Mouse (Mus musculus) liver, embryonic 14.5 days (tissue): Measurements from ENCODE around the gene Dpp6. TPM values are rescaled to one million over a fixed set of nuclear protein-coding genes. Genes with fewer than 3 reads are reported as not detected.

Source experiments
- ATAC-seq: fragments of 200-750 bp; cut with Nextera tagmentation; 2 replicates; pipeline ENCODE4 v1.8.0; 2017; ENCODE audit warnings: moderate number of reproducible peaks, mild to moderate bottlenecking, moderate library complexity; ENCODE audit not compliant: insufficient read depth
- DNase-seq, 3 experiments: peaks; one replicate each; pipeline ENCODE4 v3.0.0-alpha.2; 2012 to 2013; ENCODE audit warnings: low read depth in 3 of 3, low spot score in 3 of 3
- H3K27ac ChIP-seq: fragments of 300-500 bp; sonication (generic); 2 replicates; pipeline ENCODE4 v1.5.1; 2014; ENCODE audit warnings: moderate library complexity, mild to moderate bottlenecking, control low read depth, inconsistent platforms
- H3K27me3 ChIP-seq: fragments of 300-500 bp; sonication (generic); 2 replicates; pipeline ENCODE4 v1.6.1; 2014; ENCODE audit warnings: mild to moderate bottlenecking, low read length, moderate library complexity; ENCODE audit not compliant: control insufficient read depth, insufficient read depth
- H3K36me3 ChIP-seq: fragments of 300-500 bp; sonication (generic); replicated peaks from 2 replicates; pipeline ENCODE4 v1.6.1; 2014; ENCODE audit warnings: low read depth; ENCODE audit not compliant: control insufficient read depth, insufficient read depth
- H3K4me1 ChIP-seq, 2 experiments: fragments of 200-500 bp in 1 of 2; fragments of 300-500 bp in 1 of 2; sonication (generic) in 1 of 2; replicated peaks; 2 replicates each; pipeline ENCODE4 v1.6.1; 2012 to 2014; ENCODE audit warnings: antibody characterized with exemption in 1 of 2, inconsistent platforms in 1 of 2, low read length in 1 of 2; ENCODE audit not compliant: control insufficient read depth in 2 of 2, insufficient read depth in 2 of 2
- H3K4me2 ChIP-seq: fragments of 300-500 bp; sonication (generic); 2 replicates; pipeline ENCODE4 v1.6.1; 2014; ENCODE audit warnings: low read depth, mild to moderate bottlenecking, control low read depth, moderate library complexity
- H3K4me3 ChIP-seq, 2 experiments: fragments of 200-500 bp in 1 of 2; fragments of 300-500 bp in 1 of 2; sonication (generic) in 1 of 2; 2 replicates each; pipeline ENCODE4 v1.5.1; 2012 to 2014; ENCODE audit warnings: low read depth in 2 of 2, low read length in 2 of 2, mild to moderate bottlenecking in 2 of 2, control low read depth in 1 of 2, inconsistent platforms in 1 of 2, moderate library complexity in 1 of 2; ENCODE audit not compliant: insufficient read depth in 1 of 2
- H3K9ac ChIP-seq: fragments of 300-500 bp; sonication (generic); replicated peaks from 2 replicates; pipeline ENCODE4 v1.6.1; 2014; ENCODE audit warnings: mild to moderate bottlenecking, control low read depth, moderate library complexity
- H3K9me3 ChIP-seq: fragments of 300-500 bp; sonication (generic); 2 replicates; pipeline ENCODE4 v1.6.1; 2016; ENCODE audit warnings: low read length, mixed read lengths; ENCODE audit not compliant: control insufficient read depth
- CTCF ChIP-seq: IDR thresholded peaks from 2 replicates; pipeline ENCODE4 v1.5.1; 2016; ENCODE audit warnings: antibody characterized with exemption, low read depth, control low read depth
- EP300 ChIP-seq: IDR thresholded peaks from 2 replicates; pipeline ENCODE4 v1.6.1; 2016; ENCODE audit warnings: antibody characterized with exemption, low read depth
- WGBS: fragments of 180-500 bp; shearing (Covaris S2); extraction: QIAGEN DNeasy Blood & Tissue Kit; methylation state at CpG from one replicate; pipeline ENCODE4 v1.1.7; 2014; ENCODE audit not compliant: insufficient replicate concordance; 5-methylcytosine and 5-hydroxymethylcytosine counted together
- polyA plus RNA-seq, 2 experiments: library from polyadenylated mRNA; depleted of rRNA in 1 of 2; stranded (reverse) in 1 of 2; unstranded in 1 of 2; fragments of >200 nt; fragmentation: Nextera tagmentation in 1 of 2; extraction: Ambion mirVana in 1 of 2; gene quantifications; 2 replicates each; pipeline versions ENCODE4 v1.2.1 to v1.2.3; 2012 to 2014

The Dpp6 gene
- polyA plus RNA-seq, 2 experiments: 0.30 to 0.48 TPM

DNA sequence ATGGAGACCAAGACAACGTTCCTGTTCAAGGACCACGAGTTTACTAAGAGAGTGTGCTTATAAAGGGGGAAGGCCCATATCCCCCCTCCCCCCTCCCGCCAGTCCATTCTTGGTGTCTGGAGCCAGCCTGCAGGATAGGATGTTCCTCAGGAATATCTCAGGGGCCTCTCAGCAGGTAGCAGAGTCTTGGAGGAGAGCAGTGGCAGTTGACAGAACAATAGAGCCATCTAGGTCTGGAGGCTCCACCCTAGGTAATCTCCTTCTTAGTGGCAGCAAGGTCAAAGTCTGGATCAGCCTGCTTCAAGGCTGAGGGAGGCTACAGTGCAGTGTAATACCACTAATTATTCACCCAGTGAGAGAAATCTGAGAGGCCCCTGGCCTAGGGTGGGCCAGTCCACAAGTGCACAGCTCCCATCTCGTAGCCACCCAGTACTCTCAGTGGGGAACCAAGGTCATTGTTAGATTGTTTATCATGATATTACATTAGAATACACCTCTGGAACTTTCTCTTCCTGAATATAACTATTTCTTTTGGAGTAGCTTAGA, 604.2 kb downstream of the Dpp6 start:
- Histone ChIP-seq H3K27ac (no peak overlapping the region), H3K4me2 (no peak overlapping the region), H3K9ac (no peak overlapping the region), H3K36me3 (no peaks in the 10 kb centered on the region), H3K4me3 (no peak overlapping the region), H3K27me3 (no peaks in the 10 kb centered on the region), H3K9me3 (no peaks in the 10 kb centered on the region), H3K4me1 (no peaks in the 10 kb centered on the region)
- ATAC-seq (no peak), DNase-seq (no peak)
- 53% methylated on average over 4 of the region's 4 CpGs for WGBS
- TF ChIP-seq EP300 (no peak), CTCF (no peak)

GRCm38 (mm10) chr5:27423766-27424165, 606.8 kb downstream of the Dpp6 start:
- Histone ChIP-seq H3K27ac (no peak overlapping the region), H3K9me3 (no peaks in the 10 kb centered on the region), H3K36me3 (no peaks in the 10 kb centered on the region), H3K27me3 (no peaks in the 10 kb centered on the region), H3K9ac (no peak overlapping the region), H3K4me2 (no peak overlapping the region), H3K4me1 (no peaks in the 10 kb centered on the region), H3K4me3 (no peak overlapping the region)
- DNase-seq: no peak
- ATAC-seq: no peak
- no peak for TF ChIP-seq EP300
- no peak for TF ChIP-seq CTCF
- WGBS: 46% methylated on average over 3 of the region's 3 CpGs

GRCm38 (mm10) chr5:27424484-27425080, 607.6 kb downstream of the Dpp6 start:
- TF ChIP-seq EP300: no peak
- TF ChIP-seq CTCF: no peak
- 36% methylated on average over 3 of the region's 3 CpGs for WGBS
- Histone ChIP-seq H3K4me1 (no peaks in the 10 kb centered on the region), H3K36me3 (no peaks in the 10 kb centered on the region), H3K27ac (no peak overlapping the region), H3K9me3 (no peaks in the 10 kb centered on the region), H3K4me2 (no peak overlapping the region), H3K4me3 (no peak overlapping the region), H3K9ac (no peak overlapping the region), H3K27me3 (no peaks in the 10 kb centered on the region)
- ATAC-seq (no peak), DNase-seq (no peak)

GRCm38 (mm10) chr5:27426200-27426599, 609.2 kb downstream of the Dpp6 start:
- Histone ChIP-seq H3K9ac (no peak overlapping the region), H3K36me3 (no peaks in the 10 kb centered on the region), H3K4me2 (no peak overlapping the region), H3K4me3 (no peak overlapping the region), H3K9me3 (no peaks in the 10 kb centered on the region), H3K27me3 (no peaks in the 10 kb centered on the region), H3K4me1 (no peaks in the 10 kb centered on the region), H3K27ac (no peak overlapping the region)
- no peak for TF ChIP-seq EP300
- TF ChIP-seq CTCF: no peak
- DNase-seq (no peak), ATAC-seq (no peak)
- 34% methylated on average over 1 of the region's 1 CpGs for WGBS

GRCm38 (mm10) chr5:27433584-27433983, 616.6 kb downstream of the Dpp6 start:
- no peak for TF ChIP-seq EP300
- TF ChIP-seq CTCF: no peak
- Histone ChIP-seq H3K9ac (no peak overlapping the region), H3K4me3 (no peak overlapping the region), H3K4me2 (no peak overlapping the region), H3K27me3 (no peaks in the 10 kb centered on the region), H3K4me1 (no peaks in the 10 kb centered on the region), H3K36me3 (no peaks in the 10 kb centered on the region), H3K27ac (no peak overlapping the region), H3K9me3 (no peaks in the 10 kb centered on the region)
- ATAC-seq: no peak
- DNase-seq: no peak
